Mouse (Mus musculus): ENCODE results near the gene Mob3a. TPM values are rescaled to one million over a fixed set of nuclear protein-coding genes. Genes with fewer than 3 reads are reported as not detected.
A peak's percentile ranks its signal among the peaks of the same experiment; 100 is the strongest.

Mob3a gene
- polyA plus RNA-seq (2015; fragmentation: Nextera tagmentation; extraction: Ambion mirVana): 14.7 and 17.3 TPM in 2 replicates

DNA sequence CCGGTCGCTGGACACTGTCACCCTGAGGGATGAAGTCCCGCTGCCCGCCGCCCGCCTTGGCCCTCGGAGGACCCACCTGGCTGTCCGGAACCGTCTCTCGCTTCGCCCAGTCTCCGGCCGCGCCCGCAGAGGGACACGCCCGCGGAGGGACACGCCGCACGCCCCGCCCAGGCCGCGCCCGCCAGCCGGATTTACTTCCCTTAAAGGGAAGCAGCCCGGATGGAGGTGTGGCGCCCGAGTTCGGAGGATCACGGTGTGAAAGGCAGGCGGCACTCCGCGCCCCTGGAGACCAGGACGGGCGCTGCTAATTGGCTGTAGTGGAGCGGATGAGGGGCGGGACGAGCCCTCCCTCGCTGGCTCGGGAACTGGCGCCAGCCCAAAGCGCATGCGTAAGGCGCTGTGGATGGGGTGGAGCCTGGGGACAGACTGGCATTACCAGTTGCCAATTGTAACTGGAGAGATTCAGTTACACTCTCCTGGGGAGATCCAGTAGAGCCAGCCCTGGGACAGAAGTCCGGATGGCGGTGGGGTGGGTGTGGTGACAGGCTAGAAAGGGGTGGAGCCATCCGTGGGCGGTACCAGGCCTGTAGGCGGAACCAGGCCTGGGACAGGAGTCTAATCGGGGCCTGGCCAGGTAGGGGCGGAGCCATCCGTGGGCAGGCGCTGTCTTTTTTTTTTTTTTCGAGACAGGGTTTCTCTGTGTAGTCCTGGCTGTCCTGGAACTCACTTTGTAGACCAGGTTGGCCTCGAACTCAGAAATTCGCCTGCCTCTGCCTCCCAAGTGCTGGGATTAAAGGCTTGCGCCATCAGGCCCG lies at the start of gene Mob3a, which contains the start of gene Izumo4:
Gene Mob3a (minus strand): TSS at position 257 of the 815 bp plus-strand sequence.
Gene Izumo4 (plus strand): TSS at position 464 of the 815 bp plus-strand sequence.
- Histone ChIP-seq H3K4me3 (ENCODE audit: low read depth, low read length) (peak within 1 kb of the TSS; percentile 64), H3K9me3 (ENCODE audit: low read length) (no peaks in the 10 kb centered on the region), H3K4me2 (ENCODE audit: low read depth, low read length) (peak within 1 kb of the TSS; percentile 92), H3K36me3 (replicated peaks; ENCODE audit: insufficient read depth, low read length) (peaks cover 10% of the 10 kb centered on the region), H3K4me1 (ENCODE audit: insufficient read depth) (peaks cover 57% of the 10 kb centered on the region), H3K27ac (ENCODE audit: low read depth) (peak within 1 kb of the TSS; percentile 96), H3K9ac (replicated peaks) (peak within 1 kb of the TSS; percentile 80), H3K27me3 (ENCODE audit: insufficient read depth, low read length) (no peaks in the 10 kb centered on the region)
- peak; percentile 99 for DNase-seq
- under 1% methylated on average over 59 of the region's 59 CpGs for WGBS (ENCODE audit: insufficient replicate concordance)
- ATAC-seq: peak; percentile 85
- TF ChIP-seq CTCF (IDR thresholded peaks at IDR 0.05; ENCODE audit: low read depth) (no peak), EP300 (IDR thresholded peaks at IDR 0.05; ENCODE audit: low read depth) (peak; percentile 40; the same call in 1 of the 2 replicates)

DNA sequence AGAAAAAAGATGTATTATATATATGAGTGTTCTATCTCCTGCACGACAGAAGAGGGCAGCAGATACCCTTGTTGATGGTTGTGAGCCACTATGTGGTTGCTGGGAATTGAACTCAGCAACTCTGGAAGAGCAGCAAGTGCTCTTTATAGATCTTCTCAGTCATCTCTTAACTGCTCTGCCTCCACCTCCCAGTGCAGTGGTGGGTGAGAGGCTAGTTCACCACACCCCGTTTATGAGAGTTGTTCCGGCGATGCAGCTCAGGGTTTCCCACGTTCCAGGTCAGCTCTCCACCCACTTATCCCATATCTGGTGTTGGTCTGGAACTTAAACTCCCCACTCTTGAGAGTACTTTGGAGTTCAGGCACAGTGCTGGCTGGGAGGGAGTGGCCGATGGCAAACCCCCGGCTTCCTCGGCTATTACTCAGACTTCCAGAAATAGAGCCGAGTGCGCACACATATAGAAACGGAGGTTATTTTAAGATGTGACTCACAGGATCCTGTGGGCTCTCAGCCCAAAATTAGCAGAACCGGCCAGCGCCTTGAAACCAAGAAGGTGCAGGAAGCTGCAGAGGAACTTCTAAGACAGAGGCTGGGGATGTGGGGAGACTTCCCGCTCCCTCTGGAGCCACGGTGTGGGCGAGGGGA lies 49.5 kb upstream of the Mob3a start:
- peak; percentile 1; the same call in 1 of the 2 replicates for ATAC-seq
- peak overlapping the region; percentile 23 for H3K9ac ChIP-seq (replicated peaks)

DNA sequence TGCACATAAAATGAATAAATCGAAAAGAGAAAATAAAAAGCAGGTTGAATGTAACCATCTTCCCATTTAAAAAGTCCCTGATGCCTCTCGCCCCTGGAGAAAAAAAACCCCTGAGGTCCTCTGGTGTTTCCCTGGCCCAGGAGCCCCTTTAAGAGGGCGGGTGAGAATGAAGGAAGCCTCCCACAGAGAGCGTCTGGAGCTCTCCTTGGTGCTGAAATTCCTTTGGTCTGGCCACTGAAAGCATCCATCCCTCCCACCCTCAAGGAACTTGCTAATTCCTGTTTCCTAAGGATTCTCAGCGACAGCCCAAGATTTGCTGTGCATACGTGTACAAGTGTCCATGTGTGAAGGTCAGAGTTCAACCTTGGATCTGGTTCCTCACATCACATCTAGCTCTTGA lies 46.8 kb upstream of the Mob3a start:
- TF ChIP-seq CTCF (IDR thresholded peaks at IDR 0.05; ENCODE audit: low read depth) (no peak), EP300 (IDR thresholded peaks at IDR 0.05; ENCODE audit: low read depth) (no peak)
- Histone ChIP-seq H3K4me1 (ENCODE audit: insufficient read depth) (peaks cover 27% of the 10 kb centered on the region), H3K4me2 (ENCODE audit: low read depth, low read length) (no peak overlapping the region), H3K9me3 (ENCODE audit: low read length) (no peaks in the 10 kb centered on the region), H3K36me3 (replicated peaks; ENCODE audit: insufficient read depth, low read length) (no peaks in the 10 kb centered on the region), H3K27ac (ENCODE audit: low read depth) (no peak overlapping the region), H3K27me3 (ENCODE audit: insufficient read depth, low read length) (no peaks in the 10 kb centered on the region), H3K4me3 (ENCODE audit: low read depth, low read length) (no peak overlapping the region), H3K9ac (replicated peaks) (no peak overlapping the region)
- DNase-seq (peak; percentile 70), ATAC-seq (no peak)
- WGBS (ENCODE audit: insufficient replicate concordance): 5% methylated on average over 6 of the region's 6 CpGs

More for the DNA sequence above, 49.5 kb upstream of the Mob3a start:
- Histone ChIP-seq H3K4me3 (ENCODE audit: low read depth, low read length) (peak overlapping the region; percentile 18; the same call in 1 of the 2 replicates), H3K27ac (ENCODE audit: low read depth) (peak overlapping the region; percentile 67), H3K4me1 (ENCODE audit: insufficient read depth) (peaks cover 27% of the 10 kb centered on the region), H3K36me3 (replicated peaks; ENCODE audit: insufficient read depth, low read length) (no peaks in the 10 kb centered on the region), H3K27me3 (ENCODE audit: insufficient read depth, low read length) (no peaks in the 10 kb centered on the region), H3K4me2 (ENCODE audit: low read depth, low read length) (peak overlapping the region; percentile 67), H3K9me3 (ENCODE audit: low read length) (no peaks in the 10 kb centered on the region)
- WGBS (ENCODE audit: insufficient replicate concordance): 3% methylated on average over 16 of the region's 16 CpGs
- TF ChIP-seq EP300 (IDR thresholded peaks at IDR 0.05; ENCODE audit: low read depth): no peak
- TF ChIP-seq CTCF (IDR thresholded peaks at IDR 0.05; ENCODE audit: low read depth): peak; percentile 67
- peak; percentile 53 for DNase-seq

GRCm38 (mm10) chr10:80747410-80747809 lies 45.6 kb upstream of the Mob3a start:
- ATAC-seq: no peak
- peak; percentile 86 for DNase-seq
- TF ChIP-seq CTCF (IDR thresholded peaks at IDR 0.05; ENCODE audit: low read depth) (peak; percentile 99), EP300 (IDR thresholded peaks at IDR 0.05; ENCODE audit: low read depth) (no peak)
- no peak overlapping the region for H3K27ac ChIP-seq (ENCODE audit: low read depth)
- H3K4me2 ChIP-seq (ENCODE audit: low read depth, low read length): no peak overlapping the region
- no peak overlapping the region for H3K4me3 ChIP-seq (ENCODE audit: low read depth, low read length)
- H3K36me3 ChIP-seq (replicated peaks; ENCODE audit: insufficient read depth, low read length): no peaks in the 10 kb centered on the region
- H3K27me3 ChIP-seq (ENCODE audit: insufficient read depth, low read length): no peaks in the 10 kb centered on the region
- 9% methylated on average over 3 of the region's 3 CpGs for WGBS (ENCODE audit: insufficient replicate concordance)
- peaks cover 23% of the 10 kb centered on the region for H3K4me1 ChIP-seq (ENCODE audit: insufficient read depth)
- H3K9me3 ChIP-seq (ENCODE audit: low read length): no peaks in the 10 kb centered on the region
- no peak overlapping the region for H3K9ac ChIP-seq (replicated peaks)

- ATAC-seq: peak; percentile 33
- TF ChIP-seq CTCF (IDR thresholded peaks at IDR 0.05; ENCODE audit: low read depth) (no peak), EP300 (IDR thresholded peaks at IDR 0.05; ENCODE audit: low read depth) (no peak)
Measured at GRCm38 (mm10) chr10:80744262-80744661, 42.5 kb upstream of the Mob3a start.

More at GRCm38 (mm10) chr10:80744262-80744661, 42.5 kb upstream of the Mob3a start:
- Histone ChIP-seq H3K4me3 (ENCODE audit: low read depth, low read length) (no peak overlapping the region), H3K27me3 (ENCODE audit: insufficient read depth, low read length) (no peaks in the 10 kb centered on the region), H3K9me3 (ENCODE audit: low read length) (no peaks in the 10 kb centered on the region), H3K36me3 (replicated peaks; ENCODE audit: insufficient read depth, low read length) (no peaks in the 10 kb centered on the region), H3K4me2 (ENCODE audit: low read depth, low read length) (no peak overlapping the region), H3K9ac (replicated peaks) (no peak overlapping the region), H3K4me1 (ENCODE audit: insufficient read depth) (peaks cover 29% of the 10 kb centered on the region), H3K27ac (ENCODE audit: low read depth) (no peak overlapping the region)
- peak; percentile 85 for DNase-seq
- WGBS (ENCODE audit: insufficient replicate concordance): 32% methylated on average over 5 of the region's 5 CpGs
